Mouse (Mus musculus): ENCODE measurements at regions not wholly inside any gene's neighbourhood (a gene's known extent, or its start where the extent isn't known, plus 50 kb on each side); places are given as distances from the start of the nearest gene placed in this dataset.
"Not testable (repeated sequence)": the region's sequence is repeated elsewhere in the genome, so short reads cannot be mapped to it uniquely, and the experiment has no call there.

GRCm38 (mm10) chr11:7814556-7814955 is 600.8 kb upstream of the Igfbp3 start:
- ATAC-seq (ENCODE audit: poor library complexity, severe bottlenecking) = no peak

- no peak for ATAC-seq (ENCODE audit: poor library complexity, severe bottlenecking)
Observed at GRCm38 (mm10) chr11:7812436-7812835, 598.7 kb upstream of the Igfbp3 start.

- no peak for ATAC-seq (ENCODE audit: poor library complexity, severe bottlenecking)
Observed at GRCm38 (mm10) chr11:7809741-7810140, 596.0 kb upstream of the Igfbp3 start.

- no peak for ATAC-seq (ENCODE audit: poor library complexity, severe bottlenecking)
Observed at GRCm38 (mm10) chr11:7796373-7796772, 582.6 kb upstream of the Igfbp3 start.

GRCm38 (mm10) chr11:7794206-7794605 is 580.5 kb upstream of the Igfbp3 start:
- no peak for ATAC-seq (ENCODE audit: poor library complexity, severe bottlenecking)

GRCm38 (mm10) chr11:7780476-7781112 is 566.9 kb upstream of the Igfbp3 start:
- no peak for ATAC-seq (ENCODE audit: poor library complexity, severe bottlenecking)

- ATAC-seq (ENCODE audit: poor library complexity, severe bottlenecking) = not testable (repeated sequence)
Observed at GRCm38 (mm10) chr11:7775361-7775760, 561.6 kb upstream of the Igfbp3 start.

- ATAC-seq (ENCODE audit: poor library complexity, severe bottlenecking) = no peak
Observed at GRCm38 (mm10) chr11:7765303-7765702, 551.6 kb upstream of the Igfbp3 start.

GRCm38 (mm10) chr11:7758862-7759467 is 545.2 kb upstream of the Igfbp3 start:
- ATAC-seq (ENCODE audit: poor library complexity, severe bottlenecking) = peak; percentile 57
